Mouse (Mus musculus): Measurements from ENCODE around the gene Noxo1. TPM values are rescaled to one million over a fixed set of nuclear protein-coding genes. Genes with fewer than 3 reads are reported as not detected.
"Not testable (repeated sequence)": the region's sequence is repeated elsewhere in the genome, so short reads cannot be mapped to it uniquely, and the experiment has no call there.

The Noxo1 gene
- total RNA-seq (2021) = under 1 TPM; 0.32 to 0.95 TPM
- long read RNA-seq, experiment 1 = 0 reads
- long read RNA-seq, experiment 2, partial matches to known transcripts = 0 of 1 reads
- long read RNA-seq, experiment 2, other reads (novel, unspliced or antisense) = 0 of 1 reads

DNA sequence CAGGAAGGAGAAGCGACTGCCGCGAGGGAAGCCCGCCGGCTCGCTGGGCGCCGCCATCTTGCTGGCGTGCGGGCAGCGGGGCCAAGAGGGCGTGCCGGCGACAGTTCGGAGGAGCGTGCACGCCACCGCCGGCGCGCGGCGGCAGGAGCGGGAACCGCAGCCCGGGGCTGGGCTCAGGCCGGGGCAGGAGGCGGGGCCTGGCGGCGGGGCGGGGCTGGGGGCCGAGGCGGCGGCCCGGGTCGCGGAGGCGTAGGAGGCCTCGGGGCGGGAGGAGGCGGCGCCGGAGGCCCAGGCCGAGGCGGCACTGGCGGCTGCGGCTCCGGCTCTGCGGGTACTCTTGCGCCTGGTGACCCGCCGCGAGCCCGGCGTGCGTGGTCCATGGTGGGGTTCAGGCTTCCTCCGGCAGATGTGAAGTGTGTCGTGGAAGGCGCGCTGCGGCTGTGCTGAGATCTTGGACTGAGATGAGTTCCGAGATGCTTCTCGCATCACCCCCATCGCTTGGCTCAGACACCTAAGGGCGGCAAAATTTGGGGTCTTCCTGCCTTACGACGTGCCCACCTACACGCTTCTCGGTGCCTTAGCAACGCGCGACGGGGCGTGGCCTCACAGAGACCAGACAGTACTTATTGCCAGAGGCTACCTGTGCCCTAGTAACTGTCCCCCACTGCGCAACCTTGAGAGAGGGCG, at the start of gene Noxo1, which contains the start of gene Gfer:
TSS of gene Noxo1 (plus strand) at position 224 of the 687 bp plus-strand sequence.
TSS of gene Gfer (minus strand) at position 146 of the 687 bp plus-strand sequence.
- DNase-seq (ENCODE audit: low spot score) = peak; percentile 88

DNA sequence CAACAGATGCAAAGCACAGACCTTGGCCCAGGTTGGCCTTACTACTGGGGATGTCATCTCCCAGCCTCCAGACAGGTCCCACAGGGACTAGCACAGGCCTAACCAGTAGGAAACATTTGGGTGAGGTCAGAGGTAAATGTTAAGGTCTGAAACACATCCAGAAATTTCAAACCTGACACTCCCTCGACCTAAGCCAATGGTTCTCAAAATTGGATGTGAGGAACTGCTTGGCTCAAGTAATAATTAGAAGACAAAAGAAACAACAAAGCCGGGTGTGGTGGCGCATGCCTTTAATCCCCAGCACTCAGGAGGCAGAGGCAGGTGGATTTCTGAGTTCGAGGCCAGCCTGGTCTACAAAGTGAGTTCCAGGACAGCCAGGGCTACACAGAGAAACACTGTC, 49.7 kb upstream of the Noxo1 start:
- no peak for DNase-seq (ENCODE audit: low spot score)

DNA sequence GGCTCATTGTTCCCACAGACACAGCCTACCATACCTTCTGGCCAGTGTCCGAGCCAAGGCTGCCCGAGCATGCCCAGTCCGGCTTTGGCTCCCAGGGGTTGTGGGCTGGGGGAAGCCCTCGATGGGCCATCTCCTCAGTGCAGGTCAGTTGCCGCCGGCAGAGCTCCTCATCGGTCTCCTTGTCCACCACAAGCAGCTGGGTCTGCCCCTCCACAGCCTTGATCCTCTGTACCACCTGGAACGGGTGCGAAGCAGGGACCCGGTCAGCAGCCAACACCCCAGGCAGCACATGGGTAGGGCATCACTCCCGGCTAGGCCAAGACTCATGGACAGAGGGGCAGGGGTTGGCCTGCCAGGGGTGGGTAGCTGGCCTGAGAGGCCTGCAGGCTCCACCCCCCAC, 48.5 kb upstream of the Noxo1 start:
- DNase-seq (ENCODE audit: low spot score) = no peak

GRCm38 (mm10) chr17:24648731-24649377, 47.2 kb upstream of the Noxo1 start:
- DNase-seq (ENCODE audit: low spot score) = no peak

GRCm38 (mm10) chr17:24649581-24650069, 46.4 kb upstream of the Noxo1 start:
- DNase-seq (ENCODE audit: low spot score) = no peak

GRCm38 (mm10) chr17:24650070-24650616, 45.9 kb upstream of the Noxo1 start, which contains the start of gene Slc9a3r2:
TSS of gene Slc9a3r2 (minus strand) at chr17:24650327.
- peak; percentile 44 for DNase-seq (ENCODE audit: low spot score)

DNA sequence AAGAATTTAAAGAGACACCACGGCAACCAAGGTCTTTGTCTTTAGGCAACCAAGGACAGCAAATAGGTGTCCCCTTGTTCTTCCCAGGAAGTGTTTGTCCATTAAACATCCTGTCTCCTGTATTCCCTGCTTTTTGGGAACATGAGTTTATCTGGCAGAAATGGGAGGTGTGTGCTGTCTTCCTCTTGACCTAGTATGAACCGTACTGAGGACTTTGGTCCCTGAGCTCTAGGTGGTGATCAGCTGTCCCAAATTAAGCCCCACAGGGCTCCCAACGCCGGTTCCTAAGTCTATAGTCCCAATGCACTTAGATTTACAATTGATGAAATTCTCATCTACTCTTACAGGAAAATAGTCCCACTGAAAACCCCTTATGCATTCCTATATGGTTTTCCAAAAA, 45.3 kb upstream of the Noxo1 start:
- no peak for DNase-seq (ENCODE audit: low spot score)

DNA sequence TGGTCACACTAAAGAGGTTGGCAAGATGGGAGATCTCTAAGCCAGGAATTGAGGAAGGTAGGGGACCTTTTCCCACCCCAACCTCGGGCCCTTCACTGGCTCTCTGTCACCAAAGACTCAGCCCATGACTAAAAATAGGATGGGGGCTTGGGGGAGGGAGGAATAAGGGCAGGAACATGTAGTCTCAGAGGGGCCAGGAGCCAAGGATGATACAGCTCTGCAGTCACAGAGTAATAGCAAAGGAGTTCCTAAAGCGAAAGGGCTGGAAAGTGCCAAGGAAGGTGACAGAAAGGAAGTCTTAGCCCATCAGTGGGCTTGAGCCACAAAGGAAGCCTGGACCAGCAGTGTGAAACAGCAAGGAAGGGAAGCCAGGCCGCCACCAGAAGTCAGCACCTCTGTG, 44.2 kb upstream of the Noxo1 start:
- DNase-seq (ENCODE audit: low spot score) = no peak

DNA sequence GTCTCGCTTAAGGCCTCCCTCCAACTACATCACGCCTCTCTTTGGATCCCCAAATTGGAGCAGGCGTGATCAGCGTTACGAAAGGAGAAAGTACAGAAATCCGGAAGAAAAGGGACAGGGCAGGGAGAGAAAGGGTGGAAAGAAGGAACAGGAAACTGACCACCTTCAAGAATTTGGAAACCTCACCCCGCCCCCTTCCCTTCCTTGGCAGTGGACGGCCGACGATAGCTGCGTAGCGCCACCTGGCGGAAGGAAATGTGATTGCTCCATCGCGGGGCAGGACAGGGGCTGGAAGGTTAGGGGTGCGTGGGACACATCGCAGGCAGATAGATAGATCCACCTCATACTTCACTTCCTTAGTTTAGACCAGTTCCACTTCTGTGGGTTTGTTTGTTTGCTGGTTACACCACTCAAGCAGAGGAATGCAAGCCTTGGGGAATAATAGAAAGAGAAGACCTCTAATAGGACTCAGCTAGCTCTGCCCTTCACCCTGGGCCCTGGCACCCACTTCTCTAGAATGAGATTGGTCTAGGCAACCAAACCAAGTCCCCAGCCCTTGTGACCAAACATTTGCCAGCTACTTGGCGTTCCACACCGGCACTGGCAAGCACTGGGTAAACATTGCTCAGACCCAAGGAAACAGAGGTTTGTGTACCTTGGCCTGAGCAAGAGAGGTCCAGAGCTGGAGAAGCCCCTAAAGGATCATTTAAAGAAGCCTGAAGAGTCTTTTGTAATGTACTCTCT, 41.9 kb upstream of the Noxo1 start:
- DNase-seq (ENCODE audit: low spot score) = peak; percentile 76

- DNase-seq (ENCODE audit: low spot score) = no peak
These were observed 41.1 kb upstream of the Noxo1 start for GRCm38 (mm10) chr17:24654969-24655368.

DNA sequence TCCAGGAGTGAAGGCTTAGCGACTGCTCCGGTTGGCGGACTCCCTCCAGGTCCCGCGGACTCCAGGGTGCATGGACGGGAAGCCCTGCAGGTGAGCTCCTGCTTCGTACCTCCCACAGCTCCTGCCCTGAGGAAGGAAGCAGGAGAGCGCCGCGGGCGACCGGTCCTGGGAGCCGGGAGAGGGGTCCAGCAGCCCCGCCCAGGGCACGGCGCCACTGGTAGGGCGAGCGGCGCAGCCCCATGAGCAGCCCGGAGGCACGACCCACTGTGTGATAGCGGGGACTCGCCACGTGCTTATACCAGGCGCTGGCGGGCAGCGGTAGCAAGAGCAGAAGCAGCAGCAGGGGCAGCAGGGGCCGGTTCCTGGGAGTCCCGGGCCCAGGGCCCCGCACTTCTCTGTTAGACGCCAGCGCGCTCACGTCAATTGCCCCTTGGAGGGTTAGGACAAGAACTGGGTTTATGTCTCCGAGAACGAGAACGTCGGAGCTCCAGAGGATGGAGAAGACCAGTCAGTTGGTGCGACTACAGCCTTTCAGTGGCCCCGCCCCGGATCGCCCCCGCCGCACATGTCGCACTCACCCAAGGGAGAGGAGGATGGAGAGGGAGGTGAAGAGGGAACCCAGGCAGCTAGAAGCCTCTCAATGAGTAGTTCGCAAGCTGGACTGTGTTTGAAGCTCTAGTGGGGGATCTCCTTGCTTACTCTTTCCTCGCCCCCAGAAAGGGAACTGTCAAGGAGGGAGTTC, 37.8 kb upstream of the Noxo1 start, which contains the start of gene Npw:
TSS of gene Npw (minus strand) at position 441 of the 742 bp plus-strand sequence.
- no peak for DNase-seq (ENCODE audit: low spot score)

GRCm38 (mm10) chr17:24667011-24667410, 29.0 kb upstream of the Noxo1 start:
- DNase-seq (ENCODE audit: low spot score) = not testable (repeated sequence)

GRCm38 (mm10) chr17:24667416-24667815, 28.6 kb upstream of the Noxo1 start:
- peak; percentile 64 for DNase-seq (ENCODE audit: low spot score)

GRCm38 (mm10) chr17:24669214-24669544, 26.9 kb upstream of the Noxo1 start:
- DNase-seq (ENCODE audit: low spot score) = not testable (repeated sequence)

- DNase-seq (ENCODE audit: low spot score) = peak; percentile 95
These were observed 26.3 kb upstream of the Noxo1 start, which contains the start of gene Zfp598 for GRCm38 (mm10) chr17:24669545-24670245. TSS of gene Zfp598 (plus strand) at chr17:24669687.

DNA sequence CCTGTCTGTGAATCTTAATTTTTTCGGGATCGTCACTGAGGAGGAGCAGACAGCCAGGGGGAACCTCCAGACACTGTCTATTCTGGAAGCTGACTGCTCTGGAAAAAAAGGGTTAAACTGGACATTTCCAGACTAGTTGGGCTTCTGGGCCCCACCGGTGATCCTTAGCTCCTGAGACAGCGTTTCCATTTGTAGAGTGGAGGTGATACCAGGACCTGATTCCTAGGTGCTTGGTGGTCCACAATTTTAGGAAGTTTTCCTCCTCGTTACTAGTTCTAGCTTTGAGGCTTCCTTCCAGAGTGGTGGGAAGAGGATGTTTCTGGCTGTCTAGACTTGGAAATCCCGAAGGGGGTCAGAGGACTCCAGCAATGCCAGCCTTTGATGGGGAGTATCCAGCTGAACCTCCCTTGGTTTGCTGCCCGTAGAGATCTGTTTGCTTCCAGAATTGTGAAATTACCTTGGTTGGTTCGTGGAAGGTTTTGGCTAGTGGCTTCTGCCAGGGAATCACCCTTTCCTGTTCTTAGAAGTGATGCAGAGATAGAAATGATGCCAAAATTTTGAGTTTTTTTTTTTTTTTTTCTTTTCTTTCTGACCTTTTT, 25.7 kb upstream of the Noxo1 start:
- no peak for DNase-seq (ENCODE audit: low spot score)

- no peak for DNase-seq (ENCODE audit: low spot score)
These were observed 24.7 kb upstream of the Noxo1 start for GRCm38 (mm10) chr17:24671346-24671745.

DNA sequence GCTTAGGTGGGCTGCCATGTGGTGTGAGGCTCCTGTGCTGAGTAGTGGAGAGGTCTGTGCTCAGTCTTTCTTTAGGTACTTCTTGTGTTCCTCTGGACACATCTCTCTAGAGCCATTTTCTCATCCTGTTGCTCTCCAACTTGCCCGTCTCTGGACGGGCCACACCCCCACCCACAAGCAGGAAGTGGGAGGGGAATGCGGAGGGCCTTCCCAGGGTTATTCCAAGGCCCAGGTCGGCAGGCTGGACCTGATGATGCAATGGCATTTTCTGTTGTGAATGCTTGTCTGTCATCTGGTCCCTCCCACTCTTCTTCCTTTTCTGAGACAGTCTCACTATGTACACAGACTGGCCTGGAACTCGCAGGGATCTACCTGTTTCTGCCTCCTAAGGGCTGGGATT, 23.9 kb upstream of the Noxo1 start:
- DNase-seq (ENCODE audit: low spot score) = peak; percentile 39

- DNase-seq (ENCODE audit: low spot score) = no peak
These were observed 21.8 kb upstream of the Noxo1 start for GRCm38 (mm10) chr17:24674277-24674676.

DNA sequence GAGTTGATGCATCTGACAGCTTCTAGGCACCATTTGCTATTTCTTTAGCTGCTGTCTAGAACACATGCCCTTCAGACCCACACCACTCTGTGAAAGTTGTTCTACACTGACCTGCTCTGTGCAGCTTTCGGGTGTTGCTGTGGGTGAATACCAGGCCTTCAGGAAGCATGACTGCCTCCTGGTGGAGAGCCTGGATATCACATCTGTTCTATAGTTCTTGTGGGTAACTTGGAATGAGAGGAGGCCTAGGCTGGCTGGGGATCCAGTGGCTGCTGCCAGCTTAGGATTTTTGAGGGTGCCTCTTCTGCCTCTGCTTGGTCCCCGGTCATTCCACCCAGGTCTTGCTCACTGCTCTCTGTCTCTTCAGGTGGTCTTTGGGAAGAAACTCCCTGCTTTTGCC, 19.8 kb upstream of the Noxo1 start:
- peak; percentile 63 for DNase-seq (ENCODE audit: low spot score)

Measured in gastrocnemius, adult 18-20 months (tissue).